Mouse (Mus musculus) midbrain, postnatal 0 days (tissue): ENCODE results near the gene Map4k1. TPM values are rescaled to one million over a fixed set of nuclear protein-coding genes. Genes with fewer than 3 reads are reported as not detected.

Source experiments
- ATAC-seq: fragments of 200-750 bp; cut with Nextera tagmentation; 2 replicates; pipeline ENCODE4 v1.8.0; 2017; ENCODE audit warnings: moderate number of reproducible peaks, mild to moderate bottlenecking, moderate TSS enrichment, moderate library complexity; ENCODE audit not compliant: low FRiP score
- DNase-seq: peaks from one replicate; pipeline ENCODE4 v3.0.0-alpha.2; 2015; ENCODE audit warnings: low spot score
- H3K27ac ChIP-seq: fragments of 300-500 bp; sonication (generic); 2 replicates; pipeline ENCODE4 v1.5.1; 2014; ENCODE audit warnings: low read depth, mild to moderate bottlenecking, low read length, mixed read lengths
- H3K27me3 ChIP-seq: fragments of 300-500 bp; sonication (generic); 2 replicates; pipeline ENCODE4 v1.6.1; 2014; ENCODE audit warnings: low read length, control low read depth, mixed read lengths; ENCODE audit not compliant: insufficient read depth
- H3K36me3 ChIP-seq: fragments of 300-500 bp; sonication (generic); 2 replicates; pipeline ENCODE4 v1.6.1; 2014; ENCODE audit warnings: low read length, control low read depth, mixed read lengths; ENCODE audit not compliant: insufficient read depth
- H3K4me1 ChIP-seq: fragments of 300-500 bp; sonication (generic); 2 replicates; pipeline ENCODE4 v1.6.1; 2014; ENCODE audit warnings: mild to moderate bottlenecking, control low read depth, antibody characterized with exemption, low read length, mixed read lengths; ENCODE audit not compliant: insufficient read depth
- H3K4me2 ChIP-seq: fragments of 300-500 bp; sonication (generic); 2 replicates; pipeline ENCODE4 v1.6.1; 2014; ENCODE audit warnings: low read depth, mild to moderate bottlenecking, low read length, mixed read lengths; ENCODE audit not compliant: poor library complexity, severe bottlenecking
- H3K4me3 ChIP-seq: fragments of 300-500 bp; sonication (generic); 2 replicates; pipeline ENCODE4 v1.5.1; 2014; ENCODE audit warnings: low read depth, mild to moderate bottlenecking, low read length, moderate library complexity
- H3K9ac ChIP-seq: fragments of 300-500 bp; sonication (generic); replicated peaks from 2 replicates; pipeline ENCODE4 v1.6.1; 2014; ENCODE audit warnings: mild to moderate bottlenecking, low read length, moderate library complexity, mixed read lengths; ENCODE audit not compliant: poor library complexity, severe bottlenecking
- H3K9me3 ChIP-seq: fragments of 300-500 bp; sonication (generic); 2 replicates; pipeline ENCODE4 v1.6.1; 2016; ENCODE audit warnings: low read length, control low read depth
- CTCF ChIP-seq: IDR thresholded peaks from 2 replicates; pipeline ENCODE4 v1.5.1; 2016; ENCODE audit warnings: antibody characterized with exemption, mild to moderate bottlenecking
- WGBS: fragments of 180-500 bp; shearing (Covaris S2); extraction: QIAGEN DNeasy Blood & Tissue Kit; methylation state at CpG from one replicate; pipeline ENCODE4 v1.1.7; 2014; 5-methylcytosine and 5-hydroxymethylcytosine counted together
- polyA plus RNA-seq: library from polyadenylated mRNA; unstranded; fragments of >200 nt; fragmentation: Nextera tagmentation; extraction: Ambion mirVana; gene quantifications from 2 replicates; pipeline ENCODE4 v1.2.1, GENCODE M21; 2015
- total RNA-seq: library from RNA; depleted of rRNA; stranded (reverse); fragments of >200 nt; gene quantifications from 2 replicates; pipeline ENCODE4 v1.2.3, GENCODE M21; 2014

The Map4k1 gene
- total and polyA plus RNA-seq, 2 experiments from 2014 or later = 17.4 to 18.2 TPM

GRCm38 (mm10) chr7:29039985-29040661 lies 58.3 kb downstream of the Map4k1 start:
- Histone ChIP-seq H3K9ac (peak overlapping the region; percentile 44; the same call in 1 of the 2 replicates), H3K4me2 (peak overlapping the region; percentile 66), H3K4me1 (peaks cover 4% of the 10 kb centered on the region; the same call in 1 of the 2 replicates), H3K4me3 (peak overlapping the region; percentile 34), H3K27me3 (no peaks in the 10 kb centered on the region), H3K36me3 (no peaks in the 10 kb centered on the region), H3K9me3 (no peaks in the 10 kb centered on the region), H3K27ac (no peak overlapping the region)
- peak; percentile 42 for DNase-seq
- under 1% methylated on average over 26 of the region's 26 CpGs for WGBS
- no peak for TF ChIP-seq CTCF
- peak; percentile 32; the same call in 1 of the 2 replicates for ATAC-seq

- H3K9ac ChIP-seq = no peak overlapping the region
- no peaks in the 10 kb centered on the region for H3K27me3 ChIP-seq
- TF ChIP-seq CTCF = peak; percentile 53
- no peak overlapping the region for H3K4me3 ChIP-seq
- DNase-seq = no peak
- no peaks in the 10 kb centered on the region for H3K9me3 ChIP-seq
- no peak overlapping the region for H3K27ac ChIP-seq
- ATAC-seq = no peak
- peaks cover 4% of the 10 kb centered on the region; the same call in 1 of the 2 replicates for H3K4me1 ChIP-seq
- WGBS = 77% methylated on average over 5 of the region's 5 CpGs
- H3K36me3 ChIP-seq = no peaks in the 10 kb centered on the region
- no peak overlapping the region for H3K4me2 ChIP-seq
These were observed 59.3 kb downstream of the Map4k1 start for GRCm38 (mm10) chr7:29041194-29041593.

GRCm38 (mm10) chr7:29043016-29043673 lies 61.3 kb downstream of the Map4k1 start:
- TF ChIP-seq CTCF = peak; percentile 33; the same call in 1 of the 2 replicates
- H3K9me3 ChIP-seq = no peaks in the 10 kb centered on the region
- ATAC-seq (no peak), DNase-seq (peak; percentile 89)
- no peak overlapping the region for H3K4me2 ChIP-seq
- 47% methylated on average over 19 of the region's 19 CpGs for WGBS
- no peak overlapping the region for H3K4me3 ChIP-seq
- H3K4me1 ChIP-seq = peaks cover 4% of the 10 kb centered on the region; the same call in 1 of the 2 replicates
- no peak overlapping the region for H3K9ac ChIP-seq
- H3K27me3 ChIP-seq = no peaks in the 10 kb centered on the region
- peak overlapping the region; percentile 55 for H3K27ac ChIP-seq
- H3K36me3 ChIP-seq = no peaks in the 10 kb centered on the region

GRCm38 (mm10) chr7:29043674-29044057 lies 61.8 kb downstream of the Map4k1 start:
- ATAC-seq (no peak; the same call in 1 of the 2 replicates), DNase-seq (no peak)
- TF ChIP-seq CTCF = no peak
- no peak overlapping the region for H3K9ac ChIP-seq
- peaks cover 4% of the 10 kb centered on the region; the same call in 1 of the 2 replicates for H3K4me1 ChIP-seq
- H3K9me3 ChIP-seq = no peaks in the 10 kb centered on the region
- no peaks in the 10 kb centered on the region for H3K36me3 ChIP-seq
- no peak overlapping the region for H3K4me3 ChIP-seq
- peak overlapping the region; percentile 55; the same call in 1 of the 2 replicates for H3K27ac ChIP-seq
- H3K27me3 ChIP-seq = no peaks in the 10 kb centered on the region
- no peak overlapping the region for H3K4me2 ChIP-seq
- WGBS = 28% methylated on average over 11 of the region's 11 CpGs

GRCm38 (mm10) chr7:29044302-29044701 lies 62.5 kb downstream of the Map4k1 start:
- Histone ChIP-seq H3K9me3 (no peaks in the 10 kb centered on the region), H3K4me2 (0 out of 2 replicates have a peak overlapping the region, but pooled peaks have one; percentile 9), H3K4me3 (no peak overlapping the region), H3K9ac (no peak overlapping the region), H3K36me3 (no peaks in the 10 kb centered on the region), H3K4me1 (peaks cover 4% of the 10 kb centered on the region; the same call in 1 of the 2 replicates), H3K27ac (peak overlapping the region; percentile 55; the same call in 1 of the 2 replicates), H3K27me3 (no peaks in the 10 kb centered on the region)
- no peak for ATAC-seq
- TF ChIP-seq CTCF = no peak
- peak; percentile 64 for DNase-seq
- 49% methylated on average over 9 of the region's 9 CpGs for WGBS

GRCm38 (mm10) chr7:29046533-29046932 lies 64.7 kb downstream of the Map4k1 start:
- no peak for DNase-seq
- 6% methylated on average over 11 of the region's 12 CpGs for WGBS
- H3K9me3 ChIP-seq = no peaks in the 10 kb centered on the region
- peak overlapping the region; percentile 24; the same call in 1 of the 2 replicates for H3K4me2 ChIP-seq
- no peak overlapping the region for H3K9ac ChIP-seq
- H3K4me1 ChIP-seq = no peaks in the 10 kb centered on the region; the same call in 1 of the 2 replicates
- ATAC-seq = peak; percentile 17; the same call in 1 of the 2 replicates
- H3K4me3 ChIP-seq = no peak overlapping the region
- no peak overlapping the region for H3K27ac ChIP-seq
- H3K36me3 ChIP-seq = no peaks in the 10 kb centered on the region
- TF ChIP-seq CTCF = no peak
- H3K27me3 ChIP-seq = no peaks in the 10 kb centered on the region
